Mouse (Mus musculus): ENCODE data around the gene Dnajc8. TPM values are rescaled to one million over a fixed set of nuclear protein-coding genes. Genes with fewer than 3 reads are reported as not detected.

The Dnajc8 gene
- polyA plus RNA-seq (2016; fragmentation: Nextera tagmentation; extraction: Ambion mirVana): 169 and 182 TPM in 2 replicates

- under 1% methylated on average over 60 of the region's 60 CpGs for WGBS
- Histone ChIP-seq H3K9ac (peak within 1 kb of the TSS; percentile 96), H3K4me2 (replicated peaks) (peak within 1 kb of the TSS; percentile 92), H3K9me3 (no peaks in the 10 kb centered on the region), H3K27me3 (no peaks in the 10 kb centered on the region), H3K36me3 (peaks cover 30% of the 10 kb centered on the region), H3K4me1 (peaks cover 21% of the 10 kb centered on the region; the same call in 1 of the 2 replicates), H3K27ac (peak within 1 kb of the TSS; percentile 83), H3K4me3 (peak within 1 kb of the TSS; percentile 100)
- peak; percentile 72 for ATAC-seq (ENCODE audit: insufficient number of reproducible peaks, insufficient read depth, low FRiP score, low TSS enrichment)
Measured at GRCm38 (mm10) chr4:132535406-132536121, at the start of gene Dnajc8. Gene Dnajc8, plus strand, starts transcription at chr4:132535550.

GRCm38 (mm10) chr4:132488521-132488920, 46.8 kb upstream of the Dnajc8 start:
- H3K4me1 ChIP-seq: 0 out of 2 replicates have a peak, but pooled peaks cover 4% of the 10 kb centered on the region
- H3K4me3 ChIP-seq: no peak overlapping the region
- no peak overlapping the region for H3K4me2 ChIP-seq (replicated peaks)
- H3K27ac ChIP-seq: no peak overlapping the region
- peaks cover 8% of the 10 kb centered on the region for H3K36me3 ChIP-seq
- no peak for ATAC-seq (ENCODE audit: insufficient number of reproducible peaks, insufficient read depth, low FRiP score, low TSS enrichment)
- no peak overlapping the region for H3K9ac ChIP-seq
- no peaks in the 10 kb centered on the region for H3K9me3 ChIP-seq
- WGBS: 54% methylated on average over 3 of the region's 3 CpGs
- H3K27me3 ChIP-seq: no peaks in the 10 kb centered on the region

GRCm38 (mm10) chr4:132488976-132489375, 46.4 kb upstream of the Dnajc8 start:
- no peaks in the 10 kb centered on the region for H3K27me3 ChIP-seq
- no peak overlapping the region for H3K27ac ChIP-seq
- H3K4me2 ChIP-seq (replicated peaks): no peak overlapping the region
- H3K36me3 ChIP-seq: peaks cover 10% of the 10 kb centered on the region
- 80% methylated on average over 6 of the region's 6 CpGs for WGBS
- H3K9me3 ChIP-seq: no peaks in the 10 kb centered on the region
- 0 out of 2 replicates have a peak, but pooled peaks cover 5% of the 10 kb centered on the region for H3K4me1 ChIP-seq
- no peak overlapping the region for H3K4me3 ChIP-seq
- no peak overlapping the region for H3K9ac ChIP-seq
- ATAC-seq (ENCODE audit: insufficient number of reproducible peaks, insufficient read depth, low FRiP score, low TSS enrichment): no peak

- Histone ChIP-seq H3K27me3 (no peaks in the 10 kb centered on the region), H3K4me3 (no peak overlapping the region), H3K4me2 (replicated peaks) (no peak overlapping the region), H3K4me1 (0 out of 2 replicates have a peak, but pooled peaks cover 5% of the 10 kb centered on the region), H3K36me3 (peaks cover 10% of the 10 kb centered on the region), H3K9ac (no peak overlapping the region), H3K27ac (no peak overlapping the region), H3K9me3 (no peaks in the 10 kb centered on the region)
- ATAC-seq (ENCODE audit: insufficient number of reproducible peaks, insufficient read depth, low FRiP score, low TSS enrichment): no peak
- 91% methylated on average over 15 of the region's 15 CpGs for WGBS
Measured at GRCm38 (mm10) chr4:132490273-132491010, 44.9 kb upstream of the Dnajc8 start.

GRCm38 (mm10) chr4:132491057-132491456, 44.3 kb upstream of the Dnajc8 start:
- no peak for ATAC-seq (ENCODE audit: insufficient number of reproducible peaks, insufficient read depth, low FRiP score, low TSS enrichment)
- Histone ChIP-seq H3K9ac (no peak overlapping the region), H3K4me3 (no peak overlapping the region), H3K4me1 (0 out of 2 replicates have a peak, but pooled peaks cover 5% of the 10 kb centered on the region), H3K27ac (no peak overlapping the region), H3K9me3 (no peaks in the 10 kb centered on the region), H3K4me2 (replicated peaks) (no peak overlapping the region), H3K27me3 (no peaks in the 10 kb centered on the region), H3K36me3 (peaks cover 10% of the 10 kb centered on the region)
- 96% methylated on average over 8 of the region's 8 CpGs for WGBS

GRCm38 (mm10) chr4:132491748-132492147, 43.6 kb upstream of the Dnajc8 start:
- 83% methylated on average over 6 of the region's 6 CpGs for WGBS
- Histone ChIP-seq H3K27me3 (no peaks in the 10 kb centered on the region), H3K4me3 (no peak overlapping the region), H3K9ac (no peak overlapping the region), H3K9me3 (no peaks in the 10 kb centered on the region), H3K4me2 (replicated peaks) (no peak overlapping the region), H3K27ac (no peak overlapping the region), H3K4me1 (0 out of 2 replicates have a peak, but pooled peaks cover 5% of the 10 kb centered on the region), H3K36me3 (peaks cover 13% of the 10 kb centered on the region)
- no peak for ATAC-seq (ENCODE audit: insufficient number of reproducible peaks, insufficient read depth, low FRiP score, low TSS enrichment)

GRCm38 (mm10) chr4:132492178-132493060, 42.9 kb upstream of the Dnajc8 start:
- Histone ChIP-seq H3K4me3 (no peak overlapping the region), H3K36me3 (peaks cover 20% of the 10 kb centered on the region), H3K27me3 (no peaks in the 10 kb centered on the region), H3K9me3 (no peaks in the 10 kb centered on the region), H3K4me2 (replicated peaks) (no peak overlapping the region), H3K27ac (no peak overlapping the region), H3K4me1 (0 out of 2 replicates have a peak, but pooled peaks cover 5% of the 10 kb centered on the region), H3K9ac (no peak overlapping the region)
- 78% methylated on average over 10 of the region's 10 CpGs for WGBS
- ATAC-seq (ENCODE audit: insufficient number of reproducible peaks, insufficient read depth, low FRiP score, low TSS enrichment): no peak

GRCm38 (mm10) chr4:132494271-132494918, 41.0 kb upstream of the Dnajc8 start:
- no peak overlapping the region for H3K4me2 ChIP-seq (replicated peaks)
- no peak overlapping the region for H3K4me3 ChIP-seq
- ATAC-seq (ENCODE audit: insufficient number of reproducible peaks, insufficient read depth, low FRiP score, low TSS enrichment): no peak
- H3K9ac ChIP-seq: no peak overlapping the region
- H3K36me3 ChIP-seq: peaks cover 28% of the 10 kb centered on the region
- WGBS: 90% methylated on average over 20 of the region's 20 CpGs
- no peaks in the 10 kb centered on the region for H3K9me3 ChIP-seq
- no peak overlapping the region for H3K27ac ChIP-seq
- no peaks in the 10 kb centered on the region for H3K27me3 ChIP-seq
- 0 out of 2 replicates have a peak, but pooled peaks cover 5% of the 10 kb centered on the region for H3K4me1 ChIP-seq

GRCm38 (mm10) chr4:132501639-132502038, 33.7 kb upstream of the Dnajc8 start:
- Histone ChIP-seq H3K27ac (no peak overlapping the region), H3K27me3 (no peaks in the 10 kb centered on the region), H3K9ac (no peak overlapping the region), H3K4me3 (no peak overlapping the region), H3K36me3 (peaks cover 16% of the 10 kb centered on the region), H3K4me2 (replicated peaks) (no peak overlapping the region), H3K4me1 (no peaks in the 10 kb centered on the region), H3K9me3 (no peaks in the 10 kb centered on the region)
- no peak for ATAC-seq (ENCODE audit: insufficient number of reproducible peaks, insufficient read depth, low FRiP score, low TSS enrichment)
- WGBS: 94% methylated on average over 6 of the region's 6 CpGs

- H3K4me2 ChIP-seq (replicated peaks): no peak overlapping the region
- no peaks in the 10 kb centered on the region; the same call in none of the 2 replicates for H3K36me3 ChIP-seq
- H3K27me3 ChIP-seq: no peaks in the 10 kb centered on the region
- no peak overlapping the region for H3K9ac ChIP-seq
- H3K9me3 ChIP-seq: no peaks in the 10 kb centered on the region
- WGBS: 83% methylated on average over 11 of the region's 11 CpGs
- 0 out of 2 replicates have a peak, but pooled peaks cover under 1% of the 10 kb centered on the region for H3K4me1 ChIP-seq
- H3K27ac ChIP-seq: no peak overlapping the region
- no peak overlapping the region for H3K4me3 ChIP-seq
- ATAC-seq (ENCODE audit: insufficient number of reproducible peaks, insufficient read depth, low FRiP score, low TSS enrichment): no peak
Measured at GRCm38 (mm10) chr4:132503344-132503743, 32.0 kb upstream of the Dnajc8 start.
